Mouse (Mus musculus): ENCODE measurements around the gene Nedd4.

DNA sequence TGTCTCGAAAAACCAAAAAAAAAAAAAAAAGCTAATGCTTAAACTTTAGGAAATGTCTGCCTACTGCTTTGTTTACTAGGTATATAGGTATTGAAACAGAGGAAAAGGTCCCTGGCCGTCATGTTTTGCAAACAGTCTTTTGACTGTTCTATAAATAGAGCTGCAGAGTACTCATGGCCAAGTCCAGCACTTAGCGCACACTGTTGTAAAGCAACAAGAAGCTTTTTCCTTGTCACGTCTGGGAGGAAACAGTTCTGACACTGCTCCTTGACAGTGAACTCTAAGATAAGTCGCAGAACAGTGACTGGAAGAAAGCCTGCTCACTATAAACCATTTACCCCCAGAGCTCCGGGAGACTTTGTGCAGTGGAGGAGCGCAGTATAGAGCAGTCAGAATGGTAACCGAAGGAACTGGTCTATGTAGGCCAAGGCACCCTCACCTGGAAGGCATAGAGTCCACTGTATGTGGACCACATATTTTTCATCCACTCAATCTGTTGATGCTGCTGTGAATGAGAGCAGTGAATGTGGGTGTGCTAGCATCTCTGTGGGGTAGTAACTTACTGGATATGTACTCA, 19.6 kb downstream of the Nedd4 start:
- no peak for TF ChIP-seq CTCF (IDR thresholded peaks at IDR 0.05; ENCODE audit: borderline replicate concordance, insufficient read depth, low read length)
- no peak for TF ChIP-seq POLR2A (IDR thresholded peaks at IDR 0.05; ENCODE audit: low read depth, low read length)
